Mouse (Mus musculus): ENCODE data around the gene Rap1b. TPM values are rescaled to one million over a fixed set of nuclear protein-coding genes. Genes with fewer than 3 reads are reported as not detected.

Gene Rap1b
- polyA plus RNA-seq, 1 experiment = 87.0 TPM

GRCm38 (mm10) chr10:117874936-117875335 lies 29.1 kb upstream of the Rap1b start:
- TF ChIP-seq CTCF (IDR thresholded peaks at IDR 0.05; ENCODE audit: borderline replicate concordance, extremely low read depth, insufficient read depth, insufficient read length) (no peak), POLR2A (IDR thresholded peaks at IDR 0.05; ENCODE audit: borderline replicate concordance, extremely low read depth, insufficient read depth, insufficient read length, poor library complexity, severe bottlenecking) (no peak)
- DNase-seq (ENCODE audit: low read depth) = peak; percentile 3

- TF ChIP-seq CTCF (IDR thresholded peaks at IDR 0.05; ENCODE audit: borderline replicate concordance, extremely low read depth, insufficient read depth, insufficient read length) (no peak), POLR2A (IDR thresholded peaks at IDR 0.05; ENCODE audit: borderline replicate concordance, extremely low read depth, insufficient read depth, insufficient read length, poor library complexity, severe bottlenecking) (no peak)
- DNase-seq (ENCODE audit: low read depth) = no peak
Observed at GRCm38 (mm10) chr10:117873952-117874351, 28.1 kb upstream of the Rap1b start.

GRCm38 (mm10) chr10:117872468-117872867 lies 26.6 kb upstream of the Rap1b start:
- TF ChIP-seq CTCF (IDR thresholded peaks at IDR 0.05; ENCODE audit: borderline replicate concordance, extremely low read depth, insufficient read depth, insufficient read length) = no peak
- no peak for TF ChIP-seq POLR2A (IDR thresholded peaks at IDR 0.05; ENCODE audit: borderline replicate concordance, extremely low read depth, insufficient read depth, insufficient read length, poor library complexity, severe bottlenecking)

GRCm38 (mm10) chr10:117867301-117867700 lies 21.5 kb upstream of the Rap1b start:
- TF ChIP-seq CTCF (IDR thresholded peaks at IDR 0.05; ENCODE audit: borderline replicate concordance, extremely low read depth, insufficient read depth, insufficient read length) (no peak), POLR2A (IDR thresholded peaks at IDR 0.05; ENCODE audit: borderline replicate concordance, extremely low read depth, insufficient read depth, insufficient read length, poor library complexity, severe bottlenecking) (no peak)
- no peak for DNase-seq (ENCODE audit: low read depth)

More at GRCm38 (mm10) chr10:117872468-117872867, 26.6 kb upstream of the Rap1b start:
- no peak for DNase-seq (ENCODE audit: low read depth)

GRCm38 (mm10) chr10:117866641-117867040 lies 20.8 kb upstream of the Rap1b start:
- DNase-seq (ENCODE audit: low read depth) = no peak
- TF ChIP-seq CTCF (IDR thresholded peaks at IDR 0.05; ENCODE audit: borderline replicate concordance, extremely low read depth, insufficient read depth, insufficient read length) (no peak), POLR2A (IDR thresholded peaks at IDR 0.05; ENCODE audit: borderline replicate concordance, extremely low read depth, insufficient read depth, insufficient read length, poor library complexity, severe bottlenecking) (no peak)

- DNase-seq (ENCODE audit: low read depth) = no peak
- no peak for TF ChIP-seq CTCF (IDR thresholded peaks at IDR 0.05; ENCODE audit: borderline replicate concordance, extremely low read depth, insufficient read depth, insufficient read length)
- TF ChIP-seq POLR2A (IDR thresholded peaks at IDR 0.05; ENCODE audit: borderline replicate concordance, extremely low read depth, insufficient read depth, insufficient read length, poor library complexity, severe bottlenecking) = no peak
Observed at GRCm38 (mm10) chr10:117864695-117865094, 18.9 kb upstream of the Rap1b start.

- TF ChIP-seq POLR2A (IDR thresholded peaks at IDR 0.05; ENCODE audit: borderline replicate concordance, extremely low read depth, insufficient read depth, insufficient read length, poor library complexity, severe bottlenecking) (no peak), CTCF (IDR thresholded peaks at IDR 0.05; ENCODE audit: borderline replicate concordance, extremely low read depth, insufficient read depth, insufficient read length) (no peak)
Observed at GRCm38 (mm10) chr10:117864251-117864650, 18.4 kb upstream of the Rap1b start.

GRCm38 (mm10) chr10:117862014-117862580 lies 16.3 kb upstream of the Rap1b start:
- TF ChIP-seq CTCF (IDR thresholded peaks at IDR 0.05; ENCODE audit: borderline replicate concordance, extremely low read depth, insufficient read depth, insufficient read length) (no peak), POLR2A (IDR thresholded peaks at IDR 0.05; ENCODE audit: borderline replicate concordance, extremely low read depth, insufficient read depth, insufficient read length, poor library complexity, severe bottlenecking) (no peak)
- no peak for DNase-seq (ENCODE audit: low read depth)

More at GRCm38 (mm10) chr10:117864251-117864650, 18.4 kb upstream of the Rap1b start:
- DNase-seq (ENCODE audit: low read depth) = no peak

- TF ChIP-seq CTCF (IDR thresholded peaks at IDR 0.05; ENCODE audit: borderline replicate concordance, extremely low read depth, insufficient read depth, insufficient read length) (no peak), POLR2A (IDR thresholded peaks at IDR 0.05; ENCODE audit: borderline replicate concordance, extremely low read depth, insufficient read depth, insufficient read length, poor library complexity, severe bottlenecking) (no peak)
- DNase-seq (ENCODE audit: low read depth) = no peak
Observed at GRCm38 (mm10) chr10:117860958-117861357, 15.1 kb upstream of the Rap1b start.

GRCm38 (mm10) chr10:117860361-117860760 lies 14.5 kb upstream of the Rap1b start:
- DNase-seq (ENCODE audit: low read depth) = peak; percentile 3
- TF ChIP-seq CTCF (IDR thresholded peaks at IDR 0.05; ENCODE audit: borderline replicate concordance, extremely low read depth, insufficient read depth, insufficient read length) (no peak), POLR2A (IDR thresholded peaks at IDR 0.05; ENCODE audit: borderline replicate concordance, extremely low read depth, insufficient read depth, insufficient read length, poor library complexity, severe bottlenecking) (no peak)

- TF ChIP-seq CTCF (IDR thresholded peaks at IDR 0.05; ENCODE audit: borderline replicate concordance, extremely low read depth, insufficient read depth, insufficient read length) (no peak), POLR2A (IDR thresholded peaks at IDR 0.05; ENCODE audit: borderline replicate concordance, extremely low read depth, insufficient read depth, insufficient read length, poor library complexity, severe bottlenecking) (no peak)
Observed at GRCm38 (mm10) chr10:117859800-117860199, 14.0 kb upstream of the Rap1b start.

GRCm38 (mm10) chr10:117858241-117858640 lies 12.4 kb upstream of the Rap1b start:
- no peak for TF ChIP-seq POLR2A (IDR thresholded peaks at IDR 0.05; ENCODE audit: borderline replicate concordance, extremely low read depth, insufficient read depth, insufficient read length, poor library complexity, severe bottlenecking)
- no peak for TF ChIP-seq CTCF (IDR thresholded peaks at IDR 0.05; ENCODE audit: borderline replicate concordance, extremely low read depth, insufficient read depth, insufficient read length)
- no peak for DNase-seq (ENCODE audit: low read depth)

More at GRCm38 (mm10) chr10:117859800-117860199, 14.0 kb upstream of the Rap1b start:
- no peak for DNase-seq (ENCODE audit: low read depth)
